Mouse (Mus musculus): Measurements from ENCODE around the gene Pom121.
A peak's percentile ranks its signal among the peaks of the same experiment; 100 is the strongest.

Pom121 gene

GRCm38 (mm10) chr5:135394004-135394823 is at the start of gene Pom121:
Pom121 (minus strand) TSS chr5:135394546.
- DNase-seq (ENCODE audit: low spot score in 2 of 2): peak; percentile 78 to 91

DNA sequence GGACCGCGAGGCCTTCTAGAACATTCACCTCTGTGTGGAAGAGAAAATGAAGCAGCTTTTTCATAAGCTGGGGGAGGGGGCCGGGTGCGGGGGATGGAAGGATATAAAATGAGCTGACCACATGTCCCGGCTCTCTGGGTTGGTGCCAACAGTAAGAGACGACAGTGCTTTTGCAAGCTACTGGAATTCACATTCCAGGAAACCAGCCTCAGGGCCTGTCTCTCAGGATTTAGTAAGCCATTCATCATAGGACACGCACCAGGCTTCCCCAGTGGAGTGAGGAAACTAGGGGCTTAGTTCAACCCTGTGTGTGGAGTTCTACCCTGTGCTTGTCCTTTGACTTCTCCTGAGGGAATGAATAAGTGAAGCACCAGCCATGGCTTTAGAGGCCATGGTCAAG is 48.1 kb upstream of the Pom121 start:
- no peak for DNase-seq (ENCODE audit: low spot score in 2 of 2)

- peak in 1 of 2 experiments; percentile 33 for DNase-seq (ENCODE audit: low spot score in 2 of 2)
Measured at GRCm38 (mm10) chr5:135435039-135435438, 40.7 kb upstream of the Pom121 start.

- DNase-seq (ENCODE audit: low spot score in 2 of 2): no peak
Measured at GRCm38 (mm10) chr5:135433861-135434260, 39.5 kb upstream of the Pom121 start.

- no peak for DNase-seq (ENCODE audit: low spot score in 2 of 2)
Measured at GRCm38 (mm10) chr5:135431111-135431510, 36.8 kb upstream of the Pom121 start.

DNA sequence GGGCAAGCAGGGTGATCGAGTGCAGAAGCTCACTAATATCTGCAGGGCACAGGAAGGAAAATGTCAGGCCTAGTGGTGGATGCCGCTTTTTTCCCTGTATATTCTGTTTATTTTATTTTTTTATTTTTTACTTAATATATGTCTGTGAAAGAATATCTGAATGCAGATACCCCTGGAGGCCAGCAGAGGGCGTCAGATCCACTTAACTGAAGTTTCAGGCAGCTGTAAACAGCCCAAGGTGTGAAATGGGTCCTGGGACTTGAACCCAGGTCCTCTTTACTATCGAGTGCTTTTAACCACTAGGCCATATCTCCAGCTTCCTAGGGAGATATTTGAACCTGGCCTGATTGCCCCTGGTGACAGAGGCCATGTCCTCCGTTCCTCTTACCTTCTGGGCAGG is 34.4 kb upstream of the Pom121 start:
- DNase-seq (ENCODE audit: low spot score in 2 of 2): peak in 1 of 2 experiments; percentile 30

DNA sequence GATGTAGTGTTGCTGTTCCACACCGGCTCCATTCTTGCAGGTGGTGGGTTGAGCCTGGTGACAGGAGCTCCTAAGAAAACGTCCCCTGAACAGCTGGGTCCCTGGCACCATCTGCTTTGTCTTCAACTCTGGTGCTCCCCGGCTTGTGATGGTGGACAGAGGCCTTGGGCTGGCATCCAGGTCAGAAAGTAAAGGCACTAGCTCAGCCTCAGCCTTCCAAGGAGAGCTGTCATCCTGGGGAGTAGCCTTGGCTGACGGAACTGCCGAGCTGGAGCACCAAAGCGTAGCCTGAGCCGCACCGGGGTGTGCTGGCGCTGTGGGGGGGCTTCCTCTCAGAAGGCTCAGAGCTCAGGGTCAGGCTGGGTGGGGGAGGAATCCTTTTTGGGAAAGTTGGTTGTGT is 15.9 kb upstream of the Pom121 start:
- no peak for DNase-seq (ENCODE audit: low spot score in 2 of 2)

DNA sequence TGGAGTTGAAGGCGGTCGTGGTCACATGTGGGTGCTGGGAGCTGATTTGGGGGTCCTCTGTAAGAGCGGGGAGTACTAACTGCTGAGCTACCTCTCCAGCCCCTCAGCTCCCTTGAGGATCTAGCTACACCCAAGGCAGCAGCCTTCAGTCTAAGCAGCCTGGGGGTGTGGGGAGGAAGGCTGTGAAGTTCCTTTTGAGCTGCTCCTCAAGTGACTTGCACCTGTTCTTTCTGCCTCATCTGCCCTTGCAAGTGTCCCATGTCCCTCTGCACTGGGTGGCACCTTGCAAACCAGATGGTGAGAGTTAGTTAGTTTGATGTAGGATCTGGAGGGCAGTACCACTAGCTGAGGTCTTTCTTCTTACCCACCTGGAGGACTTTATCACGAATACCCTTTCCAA is 13.8 kb upstream of the Pom121 start:
- no peak for DNase-seq (ENCODE audit: low spot score in 2 of 2)

- DNase-seq (ENCODE audit: low spot score in 2 of 2): no peak
Measured at GRCm38 (mm10) chr5:135405437-135405836, 11.1 kb upstream of the Pom121 start.

- no peak for DNase-seq (ENCODE audit: low spot score in 2 of 2)
Measured at GRCm38 (mm10) chr5:135404623-135405022, 10.3 kb upstream of the Pom121 start.

DNA sequence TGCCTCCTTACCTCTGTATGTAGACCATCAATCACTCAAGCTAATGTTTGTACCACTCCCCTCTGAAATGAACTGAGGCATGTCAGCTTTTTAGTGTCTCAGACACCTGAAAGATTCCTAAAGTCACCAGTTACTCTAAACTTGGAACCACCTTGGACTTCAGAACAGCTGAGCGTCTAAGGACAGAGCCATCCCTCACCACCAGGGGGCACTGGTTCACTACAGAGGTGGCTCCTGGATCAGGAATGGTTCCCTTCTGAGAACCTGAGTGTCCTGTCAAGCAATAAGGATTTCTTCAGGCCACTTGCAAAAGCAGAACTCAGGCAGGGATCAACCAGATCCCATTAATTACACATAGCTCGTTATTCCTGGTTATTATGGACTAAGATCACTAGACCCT is 5.9 kb upstream of the Pom121 start:
- peak; percentile 69 to 87 for DNase-seq (ENCODE audit: low spot score in 2 of 2)

DNA sequence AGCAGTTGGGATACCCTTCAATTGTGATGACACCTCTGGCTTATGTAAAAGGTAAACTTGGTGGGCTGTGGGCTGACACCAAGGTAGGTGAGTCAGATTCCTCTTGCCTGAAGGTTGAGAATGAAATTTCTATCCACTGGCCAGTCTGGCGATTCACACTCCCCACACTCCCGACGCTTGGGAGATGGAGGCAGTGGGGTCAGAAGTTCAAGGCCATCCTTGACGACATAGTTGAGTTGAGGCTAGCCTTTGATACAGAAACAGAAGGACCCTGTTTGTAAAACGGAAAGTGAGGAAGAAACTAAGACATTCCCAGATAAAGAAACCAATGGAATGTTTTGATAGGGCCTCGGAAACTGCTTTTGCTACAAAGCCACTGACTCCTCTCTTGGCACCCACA is 5.0 kb upstream of the Pom121 start:
- no peak for DNase-seq (ENCODE audit: low spot score in 2 of 2)

DNA sequence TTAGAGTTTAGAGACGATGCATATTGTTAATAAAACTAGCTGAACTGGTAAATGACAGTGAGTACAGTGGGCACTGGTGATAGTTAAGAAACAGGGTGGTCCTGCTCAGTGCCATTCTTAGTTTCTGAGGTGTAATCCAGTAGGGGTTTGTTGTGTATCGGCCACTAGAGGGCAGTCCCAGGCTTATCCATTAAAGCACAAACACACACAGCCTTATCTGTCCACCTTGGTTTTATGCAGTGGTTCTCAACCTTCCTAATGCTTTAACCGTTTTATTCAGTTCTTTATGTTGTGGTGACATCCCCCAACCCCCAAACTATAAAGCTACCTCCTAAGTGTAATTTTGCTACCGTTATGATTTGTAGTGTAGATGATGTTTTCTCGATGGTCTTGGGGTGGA is 1.5 kb upstream of the Pom121 start:
- DNase-seq (ENCODE audit: low spot score in 2 of 2): peak; percentile 32 to 70

- DNase-seq (ENCODE audit: low spot score in 2 of 2): no peak
Measured at GRCm38 (mm10) chr5:135383771-135384170, 10.6 kb downstream of the Pom121 start.

- DNase-seq (ENCODE audit: low spot score in 2 of 2): no peak
Measured at GRCm38 (mm10) chr5:135382746-135383145, 11.6 kb downstream of the Pom121 start.

- no peak for DNase-seq (ENCODE audit: low spot score in 2 of 2)
Measured at GRCm38 (mm10) chr5:135381356-135381925, 12.9 kb downstream of the Pom121 start.

GRCm38 (mm10) chr5:135380681-135381080 is 13.7 kb downstream of the Pom121 start:
- no peak for DNase-seq (ENCODE audit: low spot score in 2 of 2)

DNA sequence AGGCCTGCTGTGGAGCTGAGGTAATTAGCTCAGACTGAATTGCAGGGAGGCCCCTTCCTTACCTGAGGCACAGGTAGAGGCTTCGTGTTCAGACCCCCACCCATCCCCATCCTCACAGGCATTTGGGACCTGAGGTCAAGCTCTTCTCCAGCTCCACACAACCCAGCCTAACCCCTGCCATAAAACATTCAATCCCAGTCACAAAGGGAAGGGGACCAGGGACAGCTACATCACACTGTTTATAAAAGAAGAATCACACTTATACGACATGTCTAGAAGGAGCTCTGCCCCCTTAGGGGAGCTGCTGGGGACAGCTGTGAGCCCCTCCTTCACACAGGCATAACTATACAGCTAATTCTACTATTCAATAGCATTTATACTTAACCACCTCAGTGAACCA is 18.0 kb downstream of the Pom121 start:
- no peak for DNase-seq (ENCODE audit: low spot score in 2 of 2)

DNA sequence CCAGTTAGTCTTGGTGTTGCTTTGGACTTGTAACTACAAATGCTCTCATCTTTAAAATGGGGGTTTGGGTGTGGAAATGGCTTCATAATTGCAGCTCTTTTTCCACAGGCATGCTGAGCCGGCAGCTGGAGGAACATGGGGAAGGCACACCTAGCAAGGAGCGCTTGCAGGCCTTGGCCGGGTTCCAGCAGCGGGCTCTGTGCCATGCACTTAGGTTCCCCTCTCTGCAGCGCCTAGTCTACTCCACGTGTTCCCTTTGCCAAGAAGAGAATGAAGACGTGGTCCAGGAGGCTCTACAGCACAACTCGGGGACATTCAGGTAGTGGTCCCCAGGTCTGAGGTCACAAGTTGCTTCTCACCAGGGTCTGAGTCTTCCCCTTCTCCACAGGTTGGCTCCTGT is 19.2 kb downstream of the Pom121 start:
- DNase-seq (ENCODE audit: low spot score in 2 of 2): no peak

- no peak for DNase-seq (ENCODE audit: low spot score in 2 of 2)
Measured at GRCm38 (mm10) chr5:135373601-135374000, 20.7 kb downstream of the Pom121 start.

GRCm38 (mm10) chr5:135371195-135371594 is 23.2 kb downstream of the Pom121 start:
- no peak for DNase-seq (ENCODE audit: low spot score in 2 of 2)

GRCm38 (mm10) chr5:135369787-135370654 is 24.3 kb downstream of the Pom121 start, which contains the start of gene Nsun5:
Nsun5 (plus strand) TSS chr5:135369953.
- DNase-seq (ENCODE audit: low spot score in 2 of 2): peak; percentile 95 to 98

All from spleen, postnatal 10 days (tissue).